Mouse (Mus musculus) heart, postnatal 0 days (tissue): ENCODE results near the gene Nsa2. TPM values are rescaled to one million over a fixed set of nuclear protein-coding genes. Genes with fewer than 3 reads are reported as not detected.
A peak's percentile ranks its signal among the peaks of the same experiment; 100 is the strongest.
"Not testable (repeated sequence)": the region's sequence is repeated elsewhere in the genome, so short reads cannot be mapped to it uniquely, and the experiment has no call there.

ENCODE experiments used
- ATAC-seq: fragments of 200-750 bp; cut with Nextera tagmentation; 2 replicates; pipeline ENCODE4 v1.8.0; 2017; ENCODE audit warnings: low read depth, moderate number of reproducible peaks, moderate library complexity; ENCODE audit not compliant: insufficient read depth
- DNase-seq: peaks from one replicate; pipeline ENCODE4 v3.0.0-alpha.2; 2016; ENCODE audit warnings: low spot score
- H3K27ac ChIP-seq: fragments of 300-500 bp; sonication (generic); 2 replicates; pipeline ENCODE4 v1.5.1; 2014; ENCODE audit warnings: low read depth, mild to moderate bottlenecking
- H3K27me3 ChIP-seq: fragments of 300-500 bp; sonication (generic); 2 replicates; pipeline ENCODE4 v1.6.1; 2014; ENCODE audit warnings: low read length, mixed read lengths; ENCODE audit not compliant: control insufficient read depth, insufficient read depth
- H3K36me3 ChIP-seq: fragments of 300-500 bp; sonication (generic); replicated peaks from 2 replicates; pipeline ENCODE4 v1.6.1; 2014; ENCODE audit warnings: low read length, mixed read lengths; ENCODE audit not compliant: control insufficient read depth, insufficient read depth
- H3K4me1 ChIP-seq: fragments of 300-500 bp; sonication (generic); 2 replicates; pipeline ENCODE4 v1.6.1; 2014; ENCODE audit warnings: antibody characterized with exemption; ENCODE audit not compliant: control insufficient read depth, insufficient read depth
- H3K4me2 ChIP-seq: fragments of 300-500 bp; sonication (generic); 2 replicates; pipeline ENCODE4 v1.6.1; 2014; ENCODE audit warnings: low read depth, mild to moderate bottlenecking, low read length, moderate library complexity
- H3K4me3 ChIP-seq: fragments of 300-500 bp; sonication (generic); 2 replicates; pipeline ENCODE4 v1.5.1; 2014; ENCODE audit warnings: low read depth, low read length
- H3K9ac ChIP-seq: fragments of 300-500 bp; sonication (generic); replicated peaks from 2 replicates; pipeline ENCODE4 v1.6.1; 2014; ENCODE audit warnings: low read depth, low read length, mixed read lengths
- H3K9me3 ChIP-seq: fragments of 300-500 bp; sonication (generic); replicated peaks from 2 replicates; pipeline ENCODE4 v1.6.1; 2016; ENCODE audit warnings: low read length; ENCODE audit not compliant: control insufficient read depth
- CTCF ChIP-seq: IDR thresholded peaks from 2 replicates; pipeline ENCODE4 v1.5.1; 2016; ENCODE audit warnings: antibody characterized with exemption, control low read depth, low read depth
- EP300 ChIP-seq: IDR thresholded peaks from 2 replicates; pipeline ENCODE4 v1.6.1; 2016; ENCODE audit warnings: antibody characterized with exemption, low read depth
- WGBS: fragments of 180-500 bp; shearing (Covaris S2); extraction: QIAGEN DNeasy Blood & Tissue Kit; methylation state at CpG from one replicate; pipeline ENCODE4 v1.1.7; 2014; 5-methylcytosine and 5-hydroxymethylcytosine counted together
- polyA plus RNA-seq: library from polyadenylated mRNA; unstranded; fragments of >200 nt; fragmentation: Nextera tagmentation; extraction: Ambion mirVana; gene quantifications from 2 replicates; pipeline ENCODE4 v1.2.1, GENCODE M21; 2015
- total RNA-seq: library from RNA; depleted of rRNA; stranded (reverse); fragments of >200 nt; gene quantifications from 2 replicates; pipeline ENCODE4 v1.2.3, GENCODE M21; 2014; ENCODE audit warnings: low replicate concordance

Nsa2 gene
- total and polyA plus RNA-seq, 2 experiments from 2014 or later: 23.4 to 47.1 TPM

GRCm38 (mm10) chr13:97142321-97142720, 4.6 kb upstream of the Nsa2 start:
- Histone ChIP-seq H3K27ac (no peak overlapping the region), H3K4me2 (no peak overlapping the region), H3K9ac (no peak overlapping the region), H3K27me3 (no peaks in the 10 kb centered on the region), H3K4me3 (no peak overlapping the region), H3K4me1 (peaks cover 3% of the 10 kb centered on the region; the same call in 1 of the 2 replicates), H3K9me3 (no peaks in the 10 kb centered on the region), H3K36me3 (peaks cover 31% of the 10 kb centered on the region)
- ATAC-seq (no peak), DNase-seq (no peak)
- WGBS: 81% methylated on average over 7 of the region's 7 CpGs
- TF ChIP-seq EP300 (no peak), CTCF (no peak)

GRCm38 (mm10) chr13:97138404-97138931, 731 bp upstream of the Nsa2 start:
- Histone ChIP-seq H3K36me3 (peaks cover 24% of the 10 kb centered on the region), H3K9ac (peak overlapping the region; percentile 92), H3K4me2 (peak overlapping the region; percentile 63), H3K4me3 (peak overlapping the region; percentile 91), H3K27ac (peak overlapping the region; percentile 94)
- not testable (repeated sequence) for H3K9me3 ChIP-seq, ATAC-seq, H3K4me1 ChIP-seq, DNase-seq, H3K27me3 ChIP-seq
- WGBS: 30% methylated on average over 8 of the region's 8 CpGs

GRCm38 (mm10) chr13:97130413-97130812, 7.3 kb downstream of the Nsa2 start:
- H3K4me2 ChIP-seq, H3K27me3 ChIP-seq, H3K27ac ChIP-seq, H3K4me3 ChIP-seq, H3K4me1 ChIP-seq, H3K9ac ChIP-seq, H3K9me3 ChIP-seq, DNase-seq: not testable (repeated sequence)
- H3K36me3 ChIP-seq: peaks cover 33% of the 10 kb centered on the region
- peak; percentile 77 for ATAC-seq
- WGBS: no CpG with 5 or more reads among the region's 2 CpGs

- 81% methylated on average over 2 of the region's 4 CpGs for WGBS
- H3K27ac ChIP-seq, H3K9ac ChIP-seq, H3K27me3 ChIP-seq, H3K4me3 ChIP-seq, H3K4me1 ChIP-seq, ATAC-seq, H3K4me2 ChIP-seq, DNase-seq, H3K9me3 ChIP-seq: not testable (repeated sequence)
- peaks cover 30% of the 10 kb centered on the region for H3K36me3 ChIP-seq
Observed at GRCm38 (mm10) chr13:97129654-97130053, 8.1 kb downstream of the Nsa2 start.

GRCm38 (mm10) chr13:97121341-97121740, 16.4 kb downstream of the Nsa2 start:
- WGBS: 66% methylated on average over 3 of the region's 3 CpGs
- no peak for DNase-seq

GRCm38 (mm10) chr13:97109046-97109445, 28.7 kb downstream of the Nsa2 start:
- DNase-seq (no peak), ATAC-seq (no peak)
- H3K36me3 ChIP-seq: no peaks in the 10 kb centered on the region
- H3K9me3 ChIP-seq: no peaks in the 10 kb centered on the region
- no peak overlapping the region for H3K4me2 ChIP-seq
- no peak overlapping the region for H3K4me3 ChIP-seq
- 83% methylated on average over 4 of the region's 4 CpGs for WGBS
- no peak for TF ChIP-seq EP300
- TF ChIP-seq CTCF: no peak
- H3K27ac ChIP-seq: no peak overlapping the region
- no peaks in the 10 kb centered on the region for H3K27me3 ChIP-seq
- no peak overlapping the region for H3K9ac ChIP-seq
- no peaks in the 10 kb centered on the region for H3K4me1 ChIP-seq

More at GRCm38 (mm10) chr13:97121341-97121740, 16.4 kb downstream of the Nsa2 start:
- no peak for ATAC-seq
- Histone ChIP-seq H3K36me3 (no peaks in the 10 kb centered on the region), H3K27me3 (no peaks in the 10 kb centered on the region), H3K4me3 (no peak overlapping the region), H3K27ac (no peak overlapping the region), H3K4me2 (no peak overlapping the region), H3K9ac (no peak overlapping the region), H3K4me1 (no peaks in the 10 kb centered on the region), H3K9me3 (no peaks in the 10 kb centered on the region)
- TF ChIP-seq EP300 (no peak), CTCF (no peak)

GRCm38 (mm10) chr13:97107721-97108120, 30.0 kb downstream of the Nsa2 start:
- DNase-seq, ATAC-seq, H3K27me3 ChIP-seq, H3K9me3 ChIP-seq, H3K4me1 ChIP-seq, H3K4me3 ChIP-seq, H3K27ac ChIP-seq, H3K4me2 ChIP-seq, H3K36me3 ChIP-seq, H3K9ac ChIP-seq: not testable (repeated sequence)
- WGBS: 90% methylated on average over 4 of the region's 4 CpGs
